Mouse (Mus musculus): ENCODE results near the gene Cox8b.

DNA sequence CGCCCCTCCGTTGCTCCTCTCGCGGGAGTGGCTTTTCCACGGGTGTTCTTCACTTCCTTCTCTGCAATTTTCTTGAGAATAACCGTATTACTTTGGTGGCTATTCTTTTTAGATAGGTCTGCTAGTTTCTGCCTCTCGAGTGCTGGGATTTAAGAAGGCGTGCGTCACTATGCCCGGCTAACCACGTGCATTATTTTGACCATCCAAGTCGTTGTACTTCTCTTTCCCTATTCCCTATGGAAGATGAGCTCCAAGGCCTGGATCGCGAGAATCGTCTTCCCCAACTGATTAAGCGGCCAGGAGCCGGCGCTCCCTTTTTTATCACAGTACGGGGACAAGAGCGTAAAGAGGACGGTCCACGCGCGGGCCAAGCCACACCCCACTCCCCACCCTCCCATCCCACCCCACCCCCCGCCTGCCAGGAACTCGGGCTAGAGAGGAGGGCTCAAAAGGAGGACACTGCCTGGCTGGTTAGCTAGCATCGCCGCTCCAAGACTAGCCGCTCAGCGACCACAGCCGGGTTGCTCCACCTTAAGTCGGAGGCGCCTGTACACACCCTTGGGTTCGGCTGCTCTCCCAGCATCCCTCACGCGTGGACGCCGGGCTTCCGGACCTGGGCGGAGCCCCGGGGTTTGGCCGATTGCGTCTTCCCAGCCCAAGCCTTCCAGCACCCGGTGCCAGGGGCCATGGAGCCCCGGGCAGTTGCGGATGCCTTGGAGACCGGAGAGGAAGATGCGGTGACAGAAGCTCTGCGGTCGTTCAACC, 43.3 kb downstream of the Cox8b start, which contains the start of gene Ric8a:
- TF ChIP-seq TAL1 (IDR thresholded peaks at IDR 0.05; ENCODE audit: low read length) = no peak
- no peak for TF ChIP-seq GATA1 (IDR thresholded peaks at IDR 0.05; ENCODE audit: low read length)

All from erythroblast, embryonic 14.5 days (primary cell).